Mouse (Mus musculus) naive thymus-derived CD4-positive, alpha-beta T cell, adult 5 months (primary cell): ENCODE data around the gene Jmjd8. TPM values are rescaled to one million over a fixed set of nuclear protein-coding genes. Genes with fewer than 3 reads are reported as not detected.

ENCODE experiments used
- polyA plus RNA-seq: library from polyadenylated mRNA; unstranded; fragments of 100-300 nt; shearing (Covaris generic); gene quantifications from one replicate; pipeline ENCODE4 v1.2.1, GENCODE M21; 2017

Jmjd8 gene
- 27.1 TPM for polyA plus RNA-seq

GRCm38 (mm10) chr17:25828712-25829557 is at the start of gene Jmjd8:
TSS of gene Jmjd8 (plus strand) at chr17:25828867.

GRCm38 (mm10) chr17:25785281-25785745 is 43.4 kb upstream of the Jmjd8 start, which contains the start of gene Haghl:
TSS of gene Haghl (minus strand) at chr17:25785673.

GRCm38 (mm10) chr17:25786280-25786679 is 42.4 kb upstream of the Jmjd8 start, which contains the start of gene Ccdc78:
TSS of gene Ccdc78 (plus strand) at chr17:25786580.

DNA sequence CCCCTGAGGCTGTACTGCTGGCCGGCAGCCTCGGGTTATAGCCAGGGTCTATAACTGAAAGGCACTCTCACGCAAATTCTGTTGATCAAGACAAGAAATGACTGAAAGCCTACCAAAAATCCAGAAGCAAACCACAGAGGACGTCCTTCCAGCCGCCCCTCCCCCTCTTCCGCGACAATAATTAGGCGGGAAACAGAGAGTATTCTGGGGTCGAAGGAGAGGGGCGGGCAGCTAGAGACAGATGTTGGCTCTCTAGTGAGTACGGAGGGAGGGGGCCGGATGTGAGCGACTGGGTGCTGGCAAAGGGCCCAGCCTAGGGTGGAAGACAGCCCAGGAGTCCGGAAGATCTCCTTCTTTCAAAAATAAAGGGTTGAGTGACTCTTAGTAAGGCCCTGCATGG is 36.1 kb upstream of the Jmjd8 start, which contains the start of gene Fam173a:
TSS of gene Fam173a (minus strand) at position 287 of the 400 bp plus-strand sequence.

DNA sequence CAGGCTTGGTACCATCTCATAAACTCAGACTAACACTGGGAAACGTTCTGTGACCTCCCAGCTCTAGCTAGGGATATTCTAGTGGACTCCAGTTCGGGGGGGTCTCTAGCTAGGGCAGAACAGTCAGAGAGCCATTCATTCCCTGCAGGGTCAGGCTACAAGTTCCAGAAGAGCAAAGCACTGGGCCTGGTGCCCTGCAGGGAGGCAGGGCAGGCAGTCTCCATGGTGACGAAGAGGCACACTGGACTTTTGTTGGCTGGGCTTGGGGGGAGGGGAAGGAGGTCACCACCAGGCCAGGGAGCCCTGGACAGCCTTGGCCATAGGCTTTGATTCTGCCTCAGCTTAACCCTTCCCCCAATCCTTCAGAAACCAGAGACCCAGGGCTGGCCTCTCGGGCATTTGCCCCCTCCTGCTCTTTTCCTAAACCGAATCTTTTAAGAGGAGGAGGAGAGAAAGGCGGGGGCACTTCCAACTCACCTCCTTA is 33.0 kb upstream of the Jmjd8 start, which contains the start of gene AC134908.4:
TSS of gene AC134908.4 (minus strand) at position 51 of the 484 bp plus-strand sequence.

GRCm38 (mm10) chr17:25796951-25797369 is 31.7 kb upstream of the Jmjd8 start, which contains the start of gene Metrn:
TSS of gene Metrn (minus strand) at chr17:25797136.

GRCm38 (mm10) chr17:25808789-25809605 is 19.7 kb upstream of the Jmjd8 start, which contains the start of gene Fbxl16:
TSS of gene Fbxl16 (plus strand) at chr17:25809085.

DNA sequence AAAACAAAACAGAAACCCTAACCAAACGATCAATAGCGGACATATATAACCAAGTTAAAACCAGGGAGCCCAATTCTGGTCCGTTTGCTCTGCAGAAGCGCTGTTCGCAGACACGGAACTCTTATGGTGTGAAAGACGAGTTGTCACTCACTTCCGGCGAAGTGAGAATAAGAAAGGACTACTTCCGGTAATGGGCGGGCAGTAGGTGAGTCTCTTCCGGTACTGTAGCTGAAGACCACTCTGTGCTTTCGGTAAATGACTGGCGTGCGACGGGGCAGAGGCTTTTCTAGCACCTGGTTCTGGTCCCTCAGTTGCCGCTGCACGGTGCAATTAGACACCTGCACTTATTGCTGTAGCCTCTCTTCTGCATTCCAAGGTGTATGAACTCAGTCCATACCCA is 5.2 kb upstream of the Jmjd8 start, which contains the start of gene Wdr24:
TSS of gene Wdr24 (plus strand) at position 176 of the 400 bp plus-strand sequence.

GRCm38 (mm10) chr17:25833291-25833663 is 4.6 kb downstream of the Jmjd8 start, which contains the start of gene Stub1:
TSS of gene Stub1 (minus strand) at chr17:25833404.

GRCm38 (mm10) chr17:25837076-25837410 is 8.4 kb downstream of the Jmjd8 start, which contains the start of gene Rhbdl1:
TSS of gene Rhbdl1 (minus strand) at chr17:25837295.

GRCm38 (mm10) chr17:25841117-25841880 is 12.6 kb downstream of the Jmjd8 start, which contains the start of gene Gm20683:
TSS of gene Gm20683 (minus strand) at chr17:25841763.

DNA sequence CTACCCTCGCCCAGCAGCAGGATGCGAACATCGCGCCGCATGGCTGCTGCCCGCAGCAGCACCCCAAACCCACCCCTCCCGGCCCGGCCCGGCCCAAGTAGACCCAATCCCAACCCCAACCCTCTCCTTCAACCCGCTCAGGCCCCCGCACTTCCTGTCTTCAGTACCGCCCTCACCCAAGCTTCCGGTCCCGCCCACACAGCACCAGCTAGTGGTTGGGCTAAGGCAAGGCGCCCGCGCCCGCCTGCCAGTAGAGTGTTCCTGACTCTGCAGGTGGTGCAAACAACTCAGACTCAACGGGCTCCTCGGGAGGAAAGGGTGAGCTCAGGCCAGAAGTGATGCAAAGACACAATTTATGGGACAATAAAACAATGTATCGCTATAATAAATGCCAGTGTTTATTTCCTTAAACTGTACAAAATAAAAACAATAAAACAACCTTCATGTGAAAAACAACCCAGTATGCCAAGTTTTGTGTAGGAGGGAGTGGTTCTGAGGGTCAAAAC is 15.8 kb downstream of the Jmjd8 start, which contains the start of gene Rhot2:
TSS of gene Rhot2 (minus strand) at position 456 of the 506 bp plus-strand sequence.

GRCm38 (mm10) chr17:25860832-25861703 is 32.4 kb downstream of the Jmjd8 start, which contains the start of gene Wdr90:
TSS of gene Wdr90 (minus strand) at chr17:25861501.

GRCm38 (mm10) chr17:25868601-25869191 is 40.0 kb downstream of the Jmjd8 start, which contains the start of gene Mcrip2:
TSS of gene Mcrip2 (minus strand) at chr17:25868764.

DNA sequence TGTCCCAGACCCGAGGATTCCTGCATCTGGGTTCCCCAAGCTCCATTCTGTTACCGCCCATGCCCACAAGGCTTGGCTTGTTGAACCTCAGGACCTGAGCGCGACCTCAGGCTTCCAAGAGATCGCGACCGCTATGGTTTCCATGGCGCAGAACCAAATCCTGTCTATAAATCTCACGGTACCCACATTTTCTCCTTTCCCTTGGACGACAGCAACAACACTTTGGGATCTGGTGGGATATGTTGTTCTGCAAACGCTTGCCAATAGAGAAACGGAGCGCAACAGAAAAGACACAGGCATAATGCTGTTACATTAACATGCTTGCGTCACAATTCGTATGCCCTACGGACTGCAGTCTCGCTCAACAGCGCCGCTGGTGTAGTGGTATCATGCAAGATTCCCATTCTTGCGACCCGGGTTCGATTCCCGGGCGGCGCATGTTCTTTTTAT is 46.1 kb downstream of the Jmjd8 start, which contains the start of gene Mettl26:
TSS of gene Mettl26 (plus strand) at position 354 of the 450 bp plus-strand sequence.

GRCm38 (mm10) chr17:25880196-25880910 is 51.7 kb downstream of the Jmjd8 start, which contains the start of gene Wfikkn1:
TSS of gene Wfikkn1 (minus strand) at chr17:25880858.

